Mouse (Mus musculus) lung, embryonic 16.5 days (tissue): ENCODE data around the gene Myadm. TPM values are rescaled to one million over a fixed set of nuclear protein-coding genes. Genes with fewer than 3 reads are reported as not detected.
"Not testable (repeated sequence)": the region's sequence is repeated elsewhere in the genome, so short reads cannot be mapped to it uniquely, and the experiment has no call there.

Experiments
- ATAC-seq: fragments of 200-750 bp; cut with Nextera tagmentation; 2 replicates; pipeline ENCODE4 v1.8.0; 2017; ENCODE audit warnings: low read depth, mild to moderate bottlenecking, moderate library complexity
- H3K27ac ChIP-seq: fragments of 300-500 bp; sonication (generic); 2 replicates; pipeline ENCODE4 v1.5.1; 2014; ENCODE audit warnings: mild to moderate bottlenecking, control low read depth, low read length
- H3K27me3 ChIP-seq: fragments of 300-500 bp; sonication (generic); 2 replicates; pipeline ENCODE4 v1.6.1; 2014; ENCODE audit warnings: low read depth, low read length, mixed read lengths; ENCODE audit not compliant: control insufficient read depth, insufficient read depth
- H3K36me3 ChIP-seq: fragments of 300-500 bp; sonication (generic); 2 replicates; pipeline ENCODE4 v1.6.1; 2014; ENCODE audit warnings: low read length; ENCODE audit not compliant: control insufficient read depth, insufficient read depth
- H3K4me1 ChIP-seq: fragments of 300-500 bp; sonication (generic); replicated peaks from 2 replicates; pipeline ENCODE4 v1.6.1; 2014; ENCODE audit warnings: low read length, mixed read lengths; ENCODE audit not compliant: control insufficient read depth, insufficient read depth
- H3K4me2 ChIP-seq: fragments of 300-500 bp; sonication (generic); 2 replicates; pipeline ENCODE4 v1.6.1; 2014; ENCODE audit warnings: low read depth, low read length, control low read depth
- H3K4me3 ChIP-seq: fragments of 300-500 bp; sonication (generic); 2 replicates; pipeline ENCODE4 v1.5.1; 2014; ENCODE audit warnings: mild to moderate bottlenecking, low read length, control low read depth
- H3K9ac ChIP-seq: fragments of 300-500 bp; sonication (generic); 2 replicates; pipeline ENCODE4 v1.6.1; 2014; ENCODE audit warnings: low read length, control low read depth
- H3K9me3 ChIP-seq: fragments of 300-500 bp; sonication (generic); 2 replicates; pipeline ENCODE4 v1.6.1; 2016; ENCODE audit warnings: low read length; ENCODE audit not compliant: control insufficient read depth
- WGBS: fragments of 180-500 bp; shearing (Covaris S2); extraction: QIAGEN DNeasy Blood & Tissue Kit; methylation state at CpG from one replicate; pipeline ENCODE4 v1.1.7; 2014; 5-methylcytosine and 5-hydroxymethylcytosine counted together
- polyA plus RNA-seq: library from polyadenylated mRNA; unstranded; fragments of >200 nt; fragmentation: Nextera tagmentation; extraction: Ambion mirVana; gene quantifications from 2 replicates; pipeline ENCODE4 v1.2.1, GENCODE M21; 2015

Myadm gene
- polyA plus RNA-seq, 1 experiment from 2014 or later, result 151 TPM

- no peak for ATAC-seq
Measured at GRCm38 (mm10) chr7:3286036-3286435, 2.8 kb upstream of the Myadm start.

DNA sequence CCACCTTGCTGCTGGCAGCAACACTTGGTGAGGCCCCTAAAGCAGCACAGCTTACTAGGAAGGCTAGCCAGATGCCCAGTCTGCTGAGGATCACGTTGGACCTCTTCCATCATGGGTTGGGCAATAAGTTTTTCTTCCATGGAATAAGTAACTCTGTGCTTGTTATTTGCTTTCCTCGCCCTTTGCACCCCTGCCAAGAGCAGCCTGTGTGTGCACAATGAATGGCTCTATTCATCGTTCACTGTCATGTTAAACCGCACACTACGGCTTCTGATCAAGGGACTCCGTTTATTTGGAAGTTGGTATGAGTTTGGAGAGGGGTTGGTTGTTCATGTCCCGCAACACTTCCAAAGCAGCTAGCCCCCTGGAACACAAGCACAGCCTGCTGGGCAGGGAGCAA is 1.7 kb upstream of the Myadm start:
- Histone ChIP-seq H3K9me3 (no peaks in the 10 kb centered on the region), H3K4me1 (peaks cover 16% of the 10 kb centered on the region), H3K9ac (no peak overlapping the region), H3K4me3 (no peak overlapping the region), H3K4me2 (no peak overlapping the region), H3K36me3 (no peaks in the 10 kb centered on the region), H3K27me3 (no peaks in the 10 kb centered on the region), H3K27ac (no peak overlapping the region; the same call in 1 of the 2 replicates)
- ATAC-seq, result no peak
- 38% methylated on average over 7 of the region's 7 CpGs for WGBS

More at GRCm38 (mm10) chr7:3286036-3286435, 2.8 kb upstream of the Myadm start:
- Histone ChIP-seq H3K27ac (no peak overlapping the region), H3K9ac (no peak overlapping the region), H3K27me3 (no peaks in the 10 kb centered on the region), H3K9me3 (no peaks in the 10 kb centered on the region), H3K36me3 (no peaks in the 10 kb centered on the region), H3K4me3 (no peak overlapping the region), H3K4me2 (no peak overlapping the region), H3K4me1 (peaks cover 10% of the 10 kb centered on the region)
- WGBS, result 91% methylated on average over 5 of the region's 5 CpGs

DNA sequence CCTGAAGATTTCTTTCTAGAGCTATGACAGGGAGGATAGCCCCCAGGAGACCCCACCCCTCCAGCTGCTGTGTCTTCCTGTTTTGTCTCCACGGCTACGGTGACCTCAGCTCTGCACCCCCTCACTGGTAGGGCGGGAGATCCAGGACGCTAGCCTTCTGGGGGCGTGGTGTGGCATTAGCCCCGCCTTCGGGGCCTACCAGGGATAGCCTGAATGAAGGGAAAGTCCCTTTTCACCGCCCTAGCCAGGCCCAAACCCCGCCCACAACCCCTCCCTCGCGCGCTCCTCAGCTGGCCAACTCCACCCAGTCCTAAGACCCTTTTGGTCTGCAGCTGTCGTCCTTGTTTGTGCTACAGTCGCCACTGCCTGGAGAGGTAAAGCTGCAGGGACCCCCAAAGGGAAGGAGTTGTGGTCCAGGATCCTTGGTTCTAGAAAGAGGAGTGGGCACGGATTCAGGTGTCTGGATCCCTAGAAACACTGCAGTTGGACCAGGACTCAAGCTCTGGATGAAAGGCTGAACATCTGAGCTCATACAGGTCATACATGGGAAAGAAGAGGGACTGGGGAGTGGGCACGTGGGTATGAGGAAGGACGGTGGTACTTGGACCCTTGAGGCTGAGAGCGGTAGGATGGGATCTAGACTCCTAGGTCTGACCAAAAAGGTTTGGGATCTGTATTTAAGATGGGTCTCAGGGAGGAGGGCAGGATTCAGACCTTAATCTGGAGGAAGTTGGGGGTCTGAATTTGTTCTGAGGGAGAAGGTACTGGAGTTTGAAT is 1.6 kb downstream of the Myadm start:
- Histone ChIP-seq H3K9me3 (no peaks in the 10 kb centered on the region), H3K4me1 (peaks cover 29% of the 10 kb centered on the region), H3K4me3 (peak overlapping the region; percentile 60), H3K36me3 (no peaks in the 10 kb centered on the region), H3K4me2 (peak overlapping the region; percentile 80), H3K27ac (peak overlapping the region; percentile 96), H3K9ac (peak overlapping the region; percentile 67), H3K27me3 (no peaks in the 10 kb centered on the region)
- 1% methylated on average over 18 of the region's 18 CpGs for WGBS
- ATAC-seq, result peak; percentile 86

DNA sequence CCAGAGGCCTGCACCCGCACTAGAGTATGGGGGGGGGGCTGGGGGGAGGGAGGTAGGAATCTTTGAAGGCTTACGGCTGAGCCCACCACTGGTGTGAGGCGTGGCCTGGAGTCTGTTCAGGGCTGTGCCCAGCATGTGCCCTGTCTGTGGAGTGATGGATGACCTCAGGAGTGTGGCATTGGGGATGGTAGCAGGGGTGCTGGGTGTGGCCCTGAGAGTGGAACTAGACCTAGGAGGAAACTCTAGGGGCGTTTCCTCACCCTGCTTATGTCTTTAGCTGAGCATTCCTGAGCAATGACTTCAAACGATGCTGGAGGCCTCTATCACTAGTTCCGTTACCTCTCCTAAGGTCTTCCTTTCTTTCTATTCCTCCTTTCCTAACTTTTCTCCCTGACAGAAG is 2.3 kb downstream of the Myadm start:
- no peaks in the 10 kb centered on the region for H3K27me3 ChIP-seq
- peak overlapping the region; percentile 60 for H3K4me3 ChIP-seq
- H3K4me2 ChIP-seq, result peak overlapping the region; percentile 80
- 13% methylated on average over 6 of the region's 6 CpGs for WGBS
- peaks cover 2% of the 10 kb centered on the region for H3K36me3 ChIP-seq
- H3K4me1 ChIP-seq, result peaks cover 32% of the 10 kb centered on the region
- ATAC-seq, result 0 out of 2 replicates have a peak, but pooled peaks have one; percentile 1
- peak overlapping the region; percentile 87 for H3K27ac ChIP-seq
- peak overlapping the region; percentile 67 for H3K9ac ChIP-seq
- H3K9me3 ChIP-seq, result no peaks in the 10 kb centered on the region

DNA sequence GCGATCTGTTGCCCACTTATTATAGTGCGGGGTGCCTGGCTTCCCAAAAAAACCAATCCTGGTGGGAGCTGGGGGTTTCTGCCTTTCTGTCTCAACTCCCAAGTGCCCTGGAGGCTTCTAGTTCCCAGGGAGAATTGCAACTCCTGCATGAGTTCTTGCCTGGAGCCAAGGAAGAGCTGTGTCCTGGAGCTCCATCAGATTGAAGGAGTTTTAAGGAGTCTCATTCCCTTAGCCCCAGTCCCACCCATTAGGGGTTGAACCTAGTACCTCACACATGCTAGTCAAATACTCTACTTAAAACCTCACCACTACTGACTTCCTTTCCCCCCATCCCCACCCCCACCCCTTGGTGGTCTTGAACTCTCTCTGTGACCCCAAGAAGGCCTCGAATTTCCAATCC is 2.9 kb downstream of the Myadm start:
- Histone ChIP-seq H3K36me3 (peaks cover 7% of the 10 kb centered on the region), H3K9me3 (no peaks in the 10 kb centered on the region), H3K4me1 (peaks cover 32% of the 10 kb centered on the region), H3K4me3 (peak overlapping the region; percentile 60), H3K27ac (peak overlapping the region; percentile 87), H3K4me2 (peak overlapping the region; percentile 80), H3K9ac (peak overlapping the region; percentile 67), H3K27me3 (no peaks in the 10 kb centered on the region)
- no peak for ATAC-seq
- WGBS, result 65% methylated on average over 3 of the region's 3 CpGs

GRCm38 (mm10) chr7:3292271-3292670 is 3.4 kb downstream of the Myadm start:
- peak overlapping the region; percentile 60 for H3K4me3 ChIP-seq
- H3K4me2 ChIP-seq, result peak overlapping the region; percentile 80
- H3K27me3 ChIP-seq, H3K9me3 ChIP-seq, ATAC-seq: not testable (repeated sequence)
- H3K4me1 ChIP-seq, result peaks cover 28% of the 10 kb centered on the region
- peak overlapping the region; percentile 87 for H3K27ac ChIP-seq
- WGBS, result 52% methylated on average over 12 of the region's 12 CpGs
- H3K36me3 ChIP-seq, result peaks cover 12% of the 10 kb centered on the region
- peak overlapping the region; percentile 67 for H3K9ac ChIP-seq

DNA sequence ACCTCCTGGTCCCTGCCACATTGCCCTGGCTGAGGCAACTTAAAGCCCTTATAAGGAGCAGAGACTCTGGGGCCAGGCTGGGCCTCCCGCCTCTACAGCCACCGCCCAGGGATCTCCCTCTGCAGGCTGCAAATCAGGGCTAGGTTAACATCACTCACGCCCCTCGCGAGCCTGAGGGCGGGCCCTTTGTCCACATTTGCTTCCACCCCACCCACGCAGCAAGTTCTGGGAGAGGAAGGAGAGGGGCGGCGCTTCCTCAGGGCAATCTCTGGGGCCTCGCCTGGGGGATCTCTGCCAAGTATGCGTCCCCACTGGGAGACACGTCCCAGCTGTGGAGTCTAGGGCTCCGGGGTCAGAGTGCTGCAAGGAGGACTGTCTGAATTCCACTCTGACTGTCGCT is 3.9 kb downstream of the Myadm start:
- WGBS, result 1% methylated on average over 14 of the region's 14 CpGs
- ATAC-seq, result peak; percentile 89
- H3K27me3 ChIP-seq, result no peaks in the 10 kb centered on the region
- peak overlapping the region; percentile 80 for H3K4me2 ChIP-seq
- H3K36me3 ChIP-seq, result peaks cover 17% of the 10 kb centered on the region
- H3K9me3 ChIP-seq, result no peaks in the 10 kb centered on the region
- peak overlapping the region; percentile 60 for H3K4me3 ChIP-seq
- H3K4me1 ChIP-seq, result peaks cover 28% of the 10 kb centered on the region
- H3K27ac ChIP-seq, result peak overlapping the region; percentile 87
- peak overlapping the region; percentile 67 for H3K9ac ChIP-seq

GRCm38 (mm10) chr7:3294794-3295193 is 5.9 kb downstream of the Myadm start:
- peaks cover 27% of the 10 kb centered on the region for H3K36me3 ChIP-seq
- H3K4me2 ChIP-seq, result no peak overlapping the region
- no peak overlapping the region for H3K9ac ChIP-seq
- no peaks in the 10 kb centered on the region for H3K27me3 ChIP-seq
- H3K27ac ChIP-seq, result no peak overlapping the region
- WGBS, result 87% methylated on average over 1 of the region's 1 CpGs
- peaks cover 23% of the 10 kb centered on the region for H3K4me1 ChIP-seq
- no peak for ATAC-seq
- H3K4me3 ChIP-seq, result no peak overlapping the region
- H3K9me3 ChIP-seq, result no peaks in the 10 kb centered on the region

- WGBS, result 65% methylated on average over 5 of the region's 5 CpGs
- no peak for ATAC-seq
- H3K4me2 ChIP-seq, result no peak overlapping the region; the same call in 1 of the 2 replicates
- no peaks in the 10 kb centered on the region for H3K27me3 ChIP-seq
- H3K36me3 ChIP-seq, result peaks cover 28% of the 10 kb centered on the region
- no peak overlapping the region for H3K9ac ChIP-seq
- no peak overlapping the region for H3K4me3 ChIP-seq
- no peak overlapping the region for H3K27ac ChIP-seq
- H3K4me1 ChIP-seq, result peaks cover 22% of the 10 kb centered on the region
- no peaks in the 10 kb centered on the region for H3K9me3 ChIP-seq
Measured at GRCm38 (mm10) chr7:3295321-3296110, 6.6 kb downstream of the Myadm start.
